Mouse (Mus musculus): ENCODE data around the gene Ubxn11. TPM values are rescaled to one million over a fixed set of nuclear protein-coding genes. Genes with fewer than 3 reads are reported as not detected.
A peak's percentile ranks its signal among the peaks of the same experiment; 100 is the strongest.

Ubxn11 gene
- total RNA-seq, 1 experiment = 12.4 TPM

GRCm38 (mm10) chr4:134084999-134085398 is 17.4 kb upstream of the Ubxn11 start:
- DNase-seq (ENCODE audit: low read depth, low spot score) = no peak
- peaks cover 13% of the 10 kb centered on the region; the same call in 1 of the 2 replicates for H3K36me3 ChIP-seq (ENCODE audit: control insufficient read depth, insufficient read depth, low read length, poor library complexity, severe bottlenecking)
- no peak overlapping the region for H3K4me3 ChIP-seq (ENCODE audit: insufficient read depth in 1 of 2, low read depth in 1 of 2, low read length in 2 of 2, poor library complexity in 1 of 2, severe bottlenecking in 1 of 2)
- H3K9me3 ChIP-seq (ENCODE audit: control insufficient read depth, insufficient read depth, low read depth, low read length) = no peaks in the 10 kb centered on the region
- in situ Hi-C loops (cut with MboI; ENCODE audit: low sequenced_read_pairs in 2 of 2, unreplicated experiment in 2 of 2) = no loop called here
- TF ChIP-seq MAFK (IDR thresholded peaks at IDR 0.05; ENCODE audit: insufficient read depth, low read depth, low read length) = no peak
- TF ChIP-seq ZC3H11A (IDR thresholded peaks at IDR 0.05; ENCODE audit: borderline replicate concordance, low read depth, low read length) = 0 out of 2 replicates have a peak, but pooled peaks have one; percentile 45
- H3K27ac ChIP-seq (ENCODE audit: insufficient read depth, low read depth, low read length, poor library complexity, severe bottlenecking) = no peak overlapping the region
- H3K9ac ChIP-seq (ENCODE audit: insufficient read depth, low read depth, low read length, poor library complexity, severe bottlenecking) = no peak overlapping the region
- 0 out of 4 replicates have a peak, but pooled peaks cover 0 to 3% of the 10 kb centered on the region in 2 experiments for H3K4me1 ChIP-seq (ENCODE audit: control insufficient read depth in 2 of 2, insufficient read depth in 2 of 2, low read length in 2 of 2, poor library complexity in 1 of 2)

- Histone ChIP-seq H3K9me3 (ENCODE audit: control insufficient read depth, insufficient read depth, low read depth, low read length) (no peaks in the 10 kb centered on the region), H3K4me1 (ENCODE audit: control insufficient read depth in 2 of 2, insufficient read depth in 2 of 2, low read length in 2 of 2, poor library complexity in 1 of 2) (no peaks in the 10 kb centered on the region), H3K27ac (ENCODE audit: insufficient read depth, low read depth, low read length, poor library complexity, severe bottlenecking) (no peak overlapping the region), H3K4me3 (ENCODE audit: insufficient read depth in 1 of 2, low read depth in 1 of 2, low read length in 2 of 2, poor library complexity in 1 of 2, severe bottlenecking in 1 of 2) (no peak overlapping the region), H3K9ac (ENCODE audit: insufficient read depth, low read depth, low read length, poor library complexity, severe bottlenecking) (no peak overlapping the region), H3K36me3 (ENCODE audit: control insufficient read depth, insufficient read depth, low read length, poor library complexity, severe bottlenecking) (peaks cover 13% of the 10 kb centered on the region; the same call in 1 of the 2 replicates)
- TF ChIP-seq MAFK (IDR thresholded peaks at IDR 0.05; ENCODE audit: insufficient read depth, low read depth, low read length) = no peak
- no peak for TF ChIP-seq CHD2 (IDR thresholded peaks at IDR 0.05; ENCODE audit: low read depth, low read length)
- no peak for TF ChIP-seq ZNF384 (IDR thresholded peaks at IDR 0.05; ENCODE audit: low read depth, low read length)
- no peak; the same call in 1 of the 2 replicates for TF ChIP-seq ZC3H11A (IDR thresholded peaks at IDR 0.05; ENCODE audit: borderline replicate concordance, low read depth, low read length)
- no peak for TF ChIP-seq HCFC1 (IDR thresholded peaks at IDR 0.05; ENCODE audit: borderline replicate concordance, insufficient read depth, low read length)
- in situ Hi-C loops (cut with MboI; ENCODE audit: low sequenced_read_pairs in 2 of 2, unreplicated experiment in 2 of 2) = no loop called here
- DNase-seq (ENCODE audit: low read depth, low spot score) = no peak
Observed at GRCm38 (mm10) chr4:134087412-134087811, 15.0 kb upstream of the Ubxn11 start.

- Histone ChIP-seq H3K4me3 (ENCODE audit: insufficient read depth in 1 of 2, low read depth in 1 of 2, low read length in 2 of 2, poor library complexity in 1 of 2, severe bottlenecking in 1 of 2) (no peak overlapping the region), H3K27ac (ENCODE audit: insufficient read depth, low read depth, low read length, poor library complexity, severe bottlenecking) (no peak overlapping the region), H3K9me3 (ENCODE audit: control insufficient read depth, insufficient read depth, low read depth, low read length) (no peaks in the 10 kb centered on the region), H3K9ac (ENCODE audit: insufficient read depth, low read depth, low read length, poor library complexity, severe bottlenecking) (no peak overlapping the region), H3K36me3 (ENCODE audit: control insufficient read depth, insufficient read depth, low read length, poor library complexity, severe bottlenecking) (peaks cover 13% of the 10 kb centered on the region; the same call in 1 of the 2 replicates), H3K4me1 (ENCODE audit: control insufficient read depth in 2 of 2, insufficient read depth in 2 of 2, low read length in 2 of 2, poor library complexity in 1 of 2) (no peaks in the 10 kb centered on the region)
- DNase-seq (ENCODE audit: low read depth, low spot score) = no peak
- in situ Hi-C loops (cut with MboI; ENCODE audit: low sequenced_read_pairs in 2 of 2, unreplicated experiment in 2 of 2) = no loop called here
- TF ChIP-seq ZNF384 (IDR thresholded peaks at IDR 0.05; ENCODE audit: low read depth, low read length) (no peak), ZC3H11A (IDR thresholded peaks at IDR 0.05; ENCODE audit: borderline replicate concordance, low read depth, low read length) (no peak), HCFC1 (IDR thresholded peaks at IDR 0.05; ENCODE audit: borderline replicate concordance, insufficient read depth, low read length) (no peak), CHD2 (IDR thresholded peaks at IDR 0.05; ENCODE audit: low read depth, low read length) (no peak), MAFK (IDR thresholded peaks at IDR 0.05; ENCODE audit: insufficient read depth, low read depth, low read length) (no peak)
Observed at GRCm38 (mm10) chr4:134089029-134089428, 13.3 kb upstream of the Ubxn11 start.

- no peak overlapping the region for H3K9ac ChIP-seq (ENCODE audit: insufficient read depth, low read depth, low read length, poor library complexity, severe bottlenecking)
- TF ChIP-seq MAFK (IDR thresholded peaks at IDR 0.05; ENCODE audit: insufficient read depth, low read depth, low read length) (no peak), HCFC1 (IDR thresholded peaks at IDR 0.05; ENCODE audit: borderline replicate concordance, insufficient read depth, low read length) (no peak), ZC3H11A (IDR thresholded peaks at IDR 0.05; ENCODE audit: borderline replicate concordance, low read depth, low read length) (no peak), CHD2 (IDR thresholded peaks at IDR 0.05; ENCODE audit: low read depth, low read length) (no peak), ZNF384 (IDR thresholded peaks at IDR 0.05; ENCODE audit: low read depth, low read length) (no peak)
- H3K9me3 ChIP-seq (ENCODE audit: control insufficient read depth, insufficient read depth, low read depth, low read length) = no peaks in the 10 kb centered on the region
- peaks cover 13% of the 10 kb centered on the region; the same call in 1 of the 2 replicates for H3K36me3 ChIP-seq (ENCODE audit: control insufficient read depth, insufficient read depth, low read length, poor library complexity, severe bottlenecking)
- no peaks in the 10 kb centered on the region for H3K4me1 ChIP-seq (ENCODE audit: control insufficient read depth in 2 of 2, insufficient read depth in 2 of 2, low read length in 2 of 2, poor library complexity in 1 of 2)
- in situ Hi-C loops (cut with MboI; ENCODE audit: low sequenced_read_pairs in 2 of 2, unreplicated experiment in 2 of 2) = no loop called here
- no peak for DNase-seq (ENCODE audit: low read depth, low spot score)
- H3K27ac ChIP-seq (ENCODE audit: insufficient read depth, low read depth, low read length, poor library complexity, severe bottlenecking) = no peak overlapping the region
- no peak overlapping the region for H3K4me3 ChIP-seq (ENCODE audit: insufficient read depth in 1 of 2, low read depth in 1 of 2, low read length in 2 of 2, poor library complexity in 1 of 2, severe bottlenecking in 1 of 2)
Observed at GRCm38 (mm10) chr4:134090521-134091224, 11.7 kb upstream of the Ubxn11 start.

Data from ES-E14 (cell line).